Mouse (Mus musculus): ENCODE results near the gene Dnm2. TPM values are rescaled to one million over a fixed set of nuclear protein-coding genes. Genes with fewer than 3 reads are reported as not detected.

Dnm2 gene
- polyA plus RNA-seq, 1 experiment from 2014 or later = 60.7 TPM

GRCm38 (mm10) chr9:21426013-21426412 lies 1.3 kb downstream of the Dnm2 start:
- no peak for ATAC-seq (ENCODE audit: low FRiP score)

GRCm38 (mm10) chr9:21426525-21426924 lies 1.8 kb downstream of the Dnm2 start:
- no peak overlapping the region for H3K27ac ChIP-seq
- H3K4me2 ChIP-seq (replicated peaks) = peak overlapping the region; percentile 85
- DNase-seq (ENCODE audit: low spot score) = no peak
- WGBS = 70% methylated on average over 2 of the region's 2 CpGs
- H3K36me3 ChIP-seq (replicated peaks; ENCODE audit: control insufficient read depth, insufficient read depth) = 0 out of 2 replicates have a peak, but pooled peaks cover 1% of the 10 kb centered on the region
- no peak overlapping the region for H3K9ac ChIP-seq
- H3K9me3 ChIP-seq (ENCODE audit: control insufficient read depth, low read length) = no peaks in the 10 kb centered on the region
- H3K4me3 ChIP-seq (replicated peaks; ENCODE audit: low read length) = no peak overlapping the region
- no peaks in the 10 kb centered on the region for H3K27me3 ChIP-seq (ENCODE audit: control insufficient read depth, insufficient read depth, low read length)
- ATAC-seq (ENCODE audit: low FRiP score) = no peak
- H3K4me1 ChIP-seq (replicated peaks; ENCODE audit: control insufficient read depth, insufficient read depth, low read length) = peaks cover 24% of the 10 kb centered on the region

More at GRCm38 (mm10) chr9:21426013-21426412, 1.3 kb downstream of the Dnm2 start:
- Histone ChIP-seq H3K9ac (peak overlapping the region; percentile 80), H3K36me3 (replicated peaks; ENCODE audit: control insufficient read depth, insufficient read depth) (peaks cover 5% of the 10 kb centered on the region; the same call in 1 of the 2 replicates), H3K4me3 (replicated peaks; ENCODE audit: low read length) (peak overlapping the region; percentile 72), H3K4me2 (replicated peaks) (peak overlapping the region; percentile 85), H3K9me3 (ENCODE audit: control insufficient read depth, low read length) (no peaks in the 10 kb centered on the region), H3K27me3 (ENCODE audit: control insufficient read depth, insufficient read depth, low read length) (no peaks in the 10 kb centered on the region), H3K27ac (no peak overlapping the region), H3K4me1 (replicated peaks; ENCODE audit: control insufficient read depth, insufficient read depth, low read length) (peaks cover 24% of the 10 kb centered on the region)
- WGBS = 33% methylated on average over 1 of the region's 1 CpGs
- no peak for DNase-seq (ENCODE audit: low spot score)

- Histone ChIP-seq H3K4me1 (replicated peaks; ENCODE audit: control insufficient read depth, insufficient read depth, low read length) (peaks cover 24% of the 10 kb centered on the region), H3K36me3 (replicated peaks; ENCODE audit: control insufficient read depth, insufficient read depth) (no peaks in the 10 kb centered on the region), H3K9me3 (ENCODE audit: control insufficient read depth, low read length) (no peaks in the 10 kb centered on the region), H3K4me2 (replicated peaks) (no peak overlapping the region), H3K9ac (no peak overlapping the region), H3K4me3 (replicated peaks; ENCODE audit: low read length) (no peak overlapping the region), H3K27ac (no peak overlapping the region), H3K27me3 (ENCODE audit: control insufficient read depth, insufficient read depth, low read length) (no peaks in the 10 kb centered on the region)
- DNase-seq (ENCODE audit: low spot score) (no peak), ATAC-seq (ENCODE audit: low FRiP score) (no peak)
- WGBS = 87% methylated on average over 2 of the region's 2 CpGs
Observed at GRCm38 (mm10) chr9:21427773-21428172, 3.1 kb downstream of the Dnm2 start.

GRCm38 (mm10) chr9:21428178-21428577 lies 3.5 kb downstream of the Dnm2 start:
- Histone ChIP-seq H3K36me3 (replicated peaks; ENCODE audit: control insufficient read depth, insufficient read depth) (no peaks in the 10 kb centered on the region), H3K27me3 (ENCODE audit: control insufficient read depth, insufficient read depth, low read length) (no peaks in the 10 kb centered on the region), H3K4me2 (replicated peaks) (no peak overlapping the region), H3K4me3 (replicated peaks; ENCODE audit: low read length) (no peak overlapping the region), H3K9ac (no peak overlapping the region), H3K4me1 (replicated peaks; ENCODE audit: control insufficient read depth, insufficient read depth, low read length) (peaks cover 24% of the 10 kb centered on the region), H3K9me3 (ENCODE audit: control insufficient read depth, low read length) (no peaks in the 10 kb centered on the region), H3K27ac (no peak overlapping the region)
- ATAC-seq (ENCODE audit: low FRiP score) = no peak
- DNase-seq (ENCODE audit: low spot score) = no peak
- WGBS = 82% methylated on average over 6 of the region's 6 CpGs

GRCm38 (mm10) chr9:21430724-21431123 lies 6.0 kb downstream of the Dnm2 start:
- ATAC-seq (ENCODE audit: low FRiP score) = no peak
- no peak overlapping the region for H3K4me2 ChIP-seq (replicated peaks)
- DNase-seq (ENCODE audit: low spot score) = no peak
- H3K27ac ChIP-seq = no peak overlapping the region
- H3K4me1 ChIP-seq (replicated peaks; ENCODE audit: control insufficient read depth, insufficient read depth, low read length) = peaks cover 20% of the 10 kb centered on the region
- WGBS = 79% methylated on average over 7 of the region's 7 CpGs
- no peaks in the 10 kb centered on the region; the same call in 1 of the 2 replicates for H3K36me3 ChIP-seq (replicated peaks; ENCODE audit: control insufficient read depth, insufficient read depth)
- H3K9ac ChIP-seq = no peak overlapping the region
- H3K9me3 ChIP-seq (ENCODE audit: control insufficient read depth, low read length) = no peaks in the 10 kb centered on the region
- no peak overlapping the region for H3K4me3 ChIP-seq (replicated peaks; ENCODE audit: low read length)
- H3K27me3 ChIP-seq (ENCODE audit: control insufficient read depth, insufficient read depth, low read length) = no peaks in the 10 kb centered on the region

GRCm38 (mm10) chr9:21432066-21432465 lies 7.4 kb downstream of the Dnm2 start:
- Histone ChIP-seq H3K36me3 (replicated peaks; ENCODE audit: control insufficient read depth, insufficient read depth) (no peaks in the 10 kb centered on the region; the same call in 1 of the 2 replicates), H3K4me1 (replicated peaks; ENCODE audit: control insufficient read depth, insufficient read depth, low read length) (peaks cover 7% of the 10 kb centered on the region; the same call in 1 of the 2 replicates), H3K9ac (no peak overlapping the region), H3K9me3 (ENCODE audit: control insufficient read depth, low read length) (no peaks in the 10 kb centered on the region), H3K27me3 (ENCODE audit: control insufficient read depth, insufficient read depth, low read length) (no peaks in the 10 kb centered on the region), H3K27ac (no peak overlapping the region), H3K4me2 (replicated peaks) (no peak overlapping the region), H3K4me3 (replicated peaks; ENCODE audit: low read length) (no peak overlapping the region)
- DNase-seq (ENCODE audit: low spot score) = no peak
- 83% methylated on average over 7 of the region's 7 CpGs for WGBS
- ATAC-seq (ENCODE audit: low FRiP score) = no peak

GRCm38 (mm10) chr9:21433766-21434165 lies 9.1 kb downstream of the Dnm2 start:
- Histone ChIP-seq H3K27me3 (ENCODE audit: control insufficient read depth, insufficient read depth, low read length) (no peaks in the 10 kb centered on the region), H3K4me2 (replicated peaks) (no peak overlapping the region), H3K36me3 (replicated peaks; ENCODE audit: control insufficient read depth, insufficient read depth) (no peaks in the 10 kb centered on the region; the same call in 1 of the 2 replicates), H3K9me3 (ENCODE audit: control insufficient read depth, low read length) (no peaks in the 10 kb centered on the region), H3K27ac (no peak overlapping the region), H3K9ac (no peak overlapping the region), H3K4me3 (replicated peaks; ENCODE audit: low read length) (no peak overlapping the region), H3K4me1 (replicated peaks; ENCODE audit: control insufficient read depth, insufficient read depth, low read length) (0 out of 2 replicates have a peak, but pooled peaks cover 3% of the 10 kb centered on the region)
- 86% methylated on average over 8 of the region's 8 CpGs for WGBS
- no peak for DNase-seq (ENCODE audit: low spot score)
- ATAC-seq (ENCODE audit: low FRiP score) = no peak

- 96% methylated on average over 2 of the region's 2 CpGs for WGBS
- ATAC-seq (ENCODE audit: low FRiP score) = no peak
- no peak overlapping the region for H3K27ac ChIP-seq
- H3K36me3 ChIP-seq (replicated peaks; ENCODE audit: control insufficient read depth, insufficient read depth) = no peaks in the 10 kb centered on the region; the same call in 1 of the 2 replicates
- H3K4me3 ChIP-seq (replicated peaks; ENCODE audit: low read length) = no peak overlapping the region
- no peak overlapping the region for H3K9ac ChIP-seq
- H3K9me3 ChIP-seq (ENCODE audit: control insufficient read depth, low read length) = no peaks in the 10 kb centered on the region
- H3K4me1 ChIP-seq (replicated peaks; ENCODE audit: control insufficient read depth, insufficient read depth, low read length) = 0 out of 2 replicates have a peak, but pooled peaks cover 3% of the 10 kb centered on the region
- no peak overlapping the region for H3K4me2 ChIP-seq (replicated peaks)
- no peak for DNase-seq (ENCODE audit: low spot score)
- no peaks in the 10 kb centered on the region for H3K27me3 ChIP-seq (ENCODE audit: control insufficient read depth, insufficient read depth, low read length)
Observed at GRCm38 (mm10) chr9:21434410-21434809, 9.7 kb downstream of the Dnm2 start.

- Histone ChIP-seq H3K4me1 (replicated peaks; ENCODE audit: control insufficient read depth, insufficient read depth, low read length) (no peaks in the 10 kb centered on the region), H3K36me3 (replicated peaks; ENCODE audit: control insufficient read depth, insufficient read depth) (no peaks in the 10 kb centered on the region; the same call in 1 of the 2 replicates), H3K27ac (no peak overlapping the region), H3K4me3 (replicated peaks; ENCODE audit: low read length) (no peak overlapping the region), H3K9ac (no peak overlapping the region), H3K9me3 (ENCODE audit: control insufficient read depth, low read length) (no peaks in the 10 kb centered on the region), H3K27me3 (ENCODE audit: control insufficient read depth, insufficient read depth, low read length) (no peaks in the 10 kb centered on the region), H3K4me2 (replicated peaks) (no peak overlapping the region)
- no peak for ATAC-seq (ENCODE audit: low FRiP score)
- WGBS = 86% methylated on average over 7 of the region's 7 CpGs
- no peak for DNase-seq (ENCODE audit: low spot score)
Observed at GRCm38 (mm10) chr9:21435777-21436635, 11.3 kb downstream of the Dnm2 start.
